Mouse (Mus musculus): Measurements from ENCODE around the gene Cnot2.

The Cnot2 gene

GRCm38 (mm10) chr10:116559171-116559570, 22.1 kb downstream of the Cnot2 start:
- no peak for DNase-seq

GRCm38 (mm10) chr10:116557166-116557565, 24.1 kb downstream of the Cnot2 start:
- no peak for DNase-seq

- no peak for DNase-seq
Measured at GRCm38 (mm10) chr10:116554434-116554833, 26.9 kb downstream of the Cnot2 start.

- no peak for DNase-seq
Measured at GRCm38 (mm10) chr10:116547958-116548357, 33.4 kb downstream of the Cnot2 start.

GRCm38 (mm10) chr10:116546177-116546576, 35.1 kb downstream of the Cnot2 start:
- no peak for DNase-seq

- DNase-seq: no peak
Measured at GRCm38 (mm10) chr10:116543061-116543460, 38.2 kb downstream of the Cnot2 start.

- no peak for DNase-seq
Measured at GRCm38 (mm10) chr10:116540750-116541149, 40.6 kb downstream of the Cnot2 start.

GRCm38 (mm10) chr10:116537495-116537894, 43.8 kb downstream of the Cnot2 start:
- DNase-seq: no peak

- DNase-seq: no peak
Measured at GRCm38 (mm10) chr10:116534278-116534677, 47.0 kb downstream of the Cnot2 start.

- DNase-seq: no peak
Measured at GRCm38 (mm10) chr10:116532561-116532960, 48.8 kb downstream of the Cnot2 start.

GRCm38 (mm10) chr10:116531063-116531462, 50.2 kb downstream of the Cnot2 start:
- no peak for DNase-seq

- DNase-seq: no peak
Measured at GRCm38 (mm10) chr10:116519588-116519987, 61.7 kb downstream of the Cnot2 start.

GRCm38 (mm10) chr10:116515590-116515989, 65.7 kb downstream of the Cnot2 start:
- DNase-seq: no peak

- DNase-seq: no peak
Measured at GRCm38 (mm10) chr10:116515158-116515557, 66.2 kb downstream of the Cnot2 start.

GRCm38 (mm10) chr10:116513254-116513635, 68.1 kb downstream of the Cnot2 start:
- no peak for DNase-seq

- no peak for DNase-seq
Measured at GRCm38 (mm10) chr10:116512521-116513253, 68.6 kb downstream of the Cnot2 start.

GRCm38 (mm10) chr10:116505303-116506014, 75.9 kb downstream of the Cnot2 start:
- no peak for DNase-seq

- DNase-seq: no peak
Measured at GRCm38 (mm10) chr10:116492768-116493167, 88.5 kb downstream of the Cnot2 start.

GRCm38 (mm10) chr10:116486895-116487747, 94.2 kb downstream of the Cnot2 start:
- no peak for DNase-seq

- DNase-seq: no peak
Measured at GRCm38 (mm10) chr10:116481917-116482316, 99.4 kb downstream of the Cnot2 start.

- DNase-seq: no peak
Measured at GRCm38 (mm10) chr10:116480988-116481387, 100.3 kb downstream of the Cnot2 start.

- DNase-seq: no peak
Measured at GRCm38 (mm10) chr10:116476559-116476958, 104.8 kb downstream of the Cnot2 start.

GRCm38 (mm10) chr10:116475725-116476124, 105.6 kb downstream of the Cnot2 start:
- DNase-seq: no peak

Measured in kidney, adult 18-20 months (tissue).